Comparison of ENCODE assay signal across 8 mouse cellular contexts in the genomic region with DNA sequence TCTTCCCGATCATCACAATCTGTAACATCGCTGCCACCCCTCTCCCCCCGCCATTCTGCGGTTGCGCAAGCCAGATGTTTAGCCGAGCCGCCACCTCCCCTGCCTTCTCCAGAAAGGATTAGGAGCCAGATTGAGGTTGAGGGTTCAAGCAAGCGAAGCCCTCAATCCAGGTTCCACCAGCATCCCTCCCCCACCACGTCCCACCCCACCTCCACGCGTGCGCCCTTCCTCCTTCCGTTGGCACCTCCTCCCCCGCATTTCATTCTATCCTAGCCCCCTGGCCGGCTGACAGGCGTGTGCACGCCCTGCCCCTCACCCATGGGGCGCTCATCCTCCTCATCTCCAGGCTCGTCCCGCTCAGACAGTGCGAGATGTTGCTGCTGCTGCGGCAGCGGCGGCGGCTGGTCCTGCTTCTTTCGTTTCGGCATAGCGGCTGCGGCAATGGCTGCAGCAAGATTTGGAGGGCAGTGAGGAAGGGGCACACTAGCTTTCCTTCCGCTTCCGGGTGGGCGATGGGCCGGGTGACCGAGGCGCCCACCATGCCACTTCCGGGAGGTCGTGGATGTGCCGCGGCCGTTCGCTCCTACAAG. TPM values are rescaled to one million over a fixed set of nuclear protein-coding genes. Genes with fewer than 3 reads are reported as not detected.
DNase-seq lines count a peak whose midpoint lies in the region; ATAC-seq and TF ChIP-seq lines count a peak whose summit lies in the region.

No protein-coding gene starts in this region.

- no peaks in the 10 kb centered on the region for H3K9me3 ChIP-seq in stomach, postnatal 0 days (ENCODE audit: control insufficient read depth, low read length)

- no peak for DNase-seq in cerebellum, adult 2 months
- no peak for DNase-seq in cerebellum, adult 18-20 months
- DNase-seq in testis, postnatal 10 days (ENCODE audit: low spot score): no peak
- peak; percentile 79 to 88 for DNase-seq in frontal cortex, adult 2 months (ENCODE audit: extremely low spot score in 1 of 2, low spot score in 1 of 2)
- peak; percentile 93 to 96 for DNase-seq in layer of hippocampus, postnatal 14 days (ENCODE audit: low spot score in 2 of 2)
- DNase-seq in stomach, postnatal 0 days (ENCODE audit: low spot score): no peak

- under 1% methylated on average over 41 of the region's 41 CpGs for WGBS in cerebellum, adult 2 months
- 2% methylated on average over 41 of the region's 41 CpGs for WGBS in macrophage (ENCODE audit: missing documents)
- under 1% methylated on average over 37 of the region's 41 CpGs for WGBS in stomach, postnatal 0 days

- TF ChIP-seq CTCF in cerebellum, adult 2 months (IDR thresholded peaks at IDR 0.05; ENCODE audit: borderline replicate concordance, insufficient read depth, low read depth, low read length): no peak
- TF ChIP-seq CTCF in testis, adult 2 months (IDR thresholded peaks at IDR 0.05; ENCODE audit: control insufficient read depth, insufficient read depth, insufficient replicate concordance, low read depth, low read length): no peak
- peak; percentile 11; the same call in 1 of the 2 replicates for TF ChIP-seq CTCF in stomach, postnatal 0 days (IDR thresholded peaks at IDR 0.05; ENCODE audit: low read depth)

- H3K79me2 ChIP-seq in macrophage (ENCODE audit: inconsistent target): peaks cover 37% of the 10 kb centered on the region

- no peaks in the 10 kb centered on the region for H3K27me3 ChIP-seq in cerebellum, adult 2 months (ENCODE audit: control insufficient read depth, insufficient read depth, low read length)
- no peaks in the 10 kb centered on the region for H3K27me3 ChIP-seq in testis, adult 2 months (ENCODE audit: control insufficient read depth, insufficient read depth, low read length)
- no peaks in the 10 kb centered on the region for H3K27me3 ChIP-seq in stomach, postnatal 0 days (ENCODE audit: control insufficient read depth, insufficient read depth, low read length)

- TF ChIP-seq EP300 in stomach, postnatal 0 days (optimal IDR thresholded peaks at IDR 0.05): peak; percentile 20

- H3K27ac ChIP-seq in cerebellum, adult 2 months (ENCODE audit: insufficient read depth, low read length): peak overlapping the region; percentile 11; the same call in 1 of the 2 replicates
- H3K27ac ChIP-seq in testis, adult 2 months (ENCODE audit: control insufficient read depth, insufficient read depth, low read depth, low read length): peak overlapping the region; percentile 92
- H3K27ac ChIP-seq in macrophage: peak overlapping the region; percentile 48
- H3K27ac ChIP-seq in stomach, postnatal 0 days (replicated peaks): peak overlapping the region; percentile 96

- ATAC-seq in stomach, postnatal 0 days (ENCODE audit: low FRiP score, low TSS enrichment): peak; percentile 45

- H3K4me1 ChIP-seq in cerebellum, adult 2 months (ENCODE audit: control insufficient read depth, insufficient read depth, low read length): no peaks in the 10 kb centered on the region
- H3K4me1 ChIP-seq in testis, adult 2 months (ENCODE audit: control insufficient read depth, insufficient read depth, low read length): peaks cover 8% of the 10 kb centered on the region
- H3K4me1 ChIP-seq in stomach, postnatal 0 days (replicated peaks; ENCODE audit: control insufficient read depth, insufficient read depth): peaks cover 3% of the 10 kb centered on the region; the same call in 1 of the 2 replicates

- H3K36me3 ChIP-seq in testis, adult 2 months (ENCODE audit: control insufficient read depth, insufficient read depth, low read length): peaks cover 11% of the 10 kb centered on the region
- peaks cover 23% of the 10 kb centered on the region; the same call in 1 of the 2 replicates for H3K36me3 ChIP-seq in macrophage (ENCODE audit: inconsistent target)
- peaks cover 17% of the 10 kb centered on the region for H3K36me3 ChIP-seq in stomach, postnatal 0 days (ENCODE audit: control insufficient read depth, insufficient read depth, low read length)

- H3K9ac ChIP-seq in stomach, postnatal 0 days (ENCODE audit: low read length): peak overlapping the region; percentile 81

- peak overlapping the region; percentile 82 for H3K4me2 ChIP-seq in stomach, postnatal 0 days (replicated peaks; ENCODE audit: low read depth)

- H3K4me3 ChIP-seq in cerebellum, adult 2 months (replicated peaks; ENCODE audit: insufficient read depth, low read depth, low read length): peak overlapping the region; percentile 78
- H3K4me3 ChIP-seq in testis, adult 2 months (ENCODE audit: control insufficient read depth, low read depth, low read length): peak overlapping the region; percentile 95
- H3K4me3 ChIP-seq in macrophage (ENCODE audit: inconsistent target): peak overlapping the region; percentile 75
- H3K4me3 ChIP-seq in stomach, postnatal 0 days (ENCODE audit: low read depth, low read length): peak overlapping the region; percentile 86

- TF ChIP-seq POLR2A in cerebellum, adult 2 months (IDR thresholded peaks at IDR 0.05; ENCODE audit: borderline replicate concordance, insufficient read depth, low read length): peak; percentile 25; the same call in 1 of the 2 replicates
- peak; percentile 39; the same call in 1 of the 2 replicates for TF ChIP-seq POLR2A in testis, adult 2 months (IDR thresholded peaks at IDR 0.05; ENCODE audit: control insufficient read depth, low read depth, low read length)

RNA-seq across cellular contexts. Expression of gene Gnl1, which starts 0.7 kb away (rescaled TPM):
- polyA plus RNA-seq in cerebellum, adult 2 months (2012; rRNA removed): 92.5 and 103 TPM in 2 replicates
- polyA plus RNA-seq in testis, adult 2 months (2012; rRNA removed): 109 and 114 TPM in 2 replicates
- 132 and 136 TPM in 2 replicates for polyA plus RNA-seq in frontal cortex, adult 2 months (2012; rRNA removed)
- 100 to 1,000 TPM; 133 to 136 TPM for total RNA-seq in layer of hippocampus, postnatal 14 days (2021)
- total RNA-seq in macrophage (2018; cell fraction: chromatin; rRNA removed): 100 to 1,000 TPM in 8 of 26 experiments, 10 to 100 TPM in 18; 38.0 to 250 (median 87.1) TPM
- 10 to 100 TPM; 26.8 to 52.2 (median 36.6) TPM for total RNA-seq in macrophage (2018; cell fraction: cytosol; rRNA removed)
- 100 to 1,000 TPM in 2 of 26 experiments, 10 to 100 TPM in 24; 38.5 to 163 (median 62.8) TPM for total RNA-seq in macrophage (2018; cell fraction: nucleus; rRNA removed)
- 24.9 to 38.6 TPM (median 28.9 TPM) in 3 replicates for polyA plus RNA-seq in macrophage (2018)
- 24.6 and 25.1 TPM in 2 replicates for polyA plus RNA-seq in stomach, postnatal 0 days (2015; fragmentation: Nextera tagmentation; extraction: Ambion mirVana)

RNA-seq across cellular contexts. Expression of gene Prr3, which starts 1.1 kb away (rescaled TPM):
- polyA plus RNA-seq in cerebellum, adult 2 months (2012; rRNA removed): 38.8 and 42.6 TPM in 2 replicates
- polyA plus RNA-seq in testis, adult 2 months (2012; rRNA removed): 35.7 and 38.2 TPM in 2 replicates
- 53.1 and 53.2 TPM in 2 replicates for polyA plus RNA-seq in frontal cortex, adult 2 months (2012; rRNA removed)
- 10 to 100 TPM; 59.7 to 63.8 TPM for total RNA-seq in layer of hippocampus, postnatal 14 days (2021)
- 10 to 100 TPM; 12.0 to 70.1 (median 40.2) TPM for total RNA-seq in macrophage (2018; cell fraction: chromatin; rRNA removed)
- 10 to 100 TPM in 3 of 26 experiments, 1 to 10 TPM in 23; 3.4 to 10.7 (median 7.6) TPM for total RNA-seq in macrophage (2018; cell fraction: cytosol; rRNA removed)
- total RNA-seq in macrophage (2018; cell fraction: nucleus; rRNA removed): 10 to 100 TPM; 12.6 to 46.9 (median 26.0) TPM
- 8.8 to 13.9 TPM (median 9.5 TPM) in 3 replicates for polyA plus RNA-seq in macrophage (2018)
- 10.8 and 10.9 TPM in 2 replicates for polyA plus RNA-seq in stomach, postnatal 0 days (2015; fragmentation: Nextera tagmentation; extraction: Ambion mirVana)

RNA-seq across cellular contexts. Expression of gene Abcf1, which starts 9.3 kb away (rescaled TPM):
- 85.8 and 99.1 TPM in 2 replicates for polyA plus RNA-seq in cerebellum, adult 2 months (2012; rRNA removed)
- 122 and 129 TPM in 2 replicates for polyA plus RNA-seq in testis, adult 2 months (2012; rRNA removed)
- polyA plus RNA-seq in frontal cortex, adult 2 months (2012; rRNA removed): 96.8 and 101 TPM in 2 replicates
- total RNA-seq in layer of hippocampus, postnatal 14 days (2021): 10 to 100 TPM; 76.7 to 84.5 TPM
- total RNA-seq in macrophage (2018; cell fraction: chromatin; rRNA removed): 100 to 1,000 TPM in 24 of 26 experiments, 10 to 100 TPM in 2; 86.1 to 243 (median 131) TPM
- 10 to 100 TPM; 55.9 to 86.5 (median 73.8) TPM for total RNA-seq in macrophage (2018; cell fraction: cytosol; rRNA removed)
- 100 to 1,000 TPM in 1 of 26 experiments, 10 to 100 TPM in 25; 53.3 to 105 (median 71.8) TPM for total RNA-seq in macrophage (2018; cell fraction: nucleus; rRNA removed)
- polyA plus RNA-seq in macrophage (2018): 65.4 to 217 TPM (median 77.6 TPM) in 3 replicates
- polyA plus RNA-seq in stomach, postnatal 0 days (2015; fragmentation: Nextera tagmentation; extraction: Ambion mirVana): 54.8 and 71.5 TPM in 2 replicates

RNA-seq across cellular contexts. Expression of gene H2-T24, which starts 41.5 kb away (rescaled TPM):
- polyA plus RNA-seq in cerebellum, adult 2 months (2012; rRNA removed): 0.95 and 1.1 TPM in 2 replicates
- polyA plus RNA-seq in testis, adult 2 months (2012; rRNA removed): 0.07 and 0.17 TPM in 2 replicates
- 2.0 TPM in 2 replicates for polyA plus RNA-seq in frontal cortex, adult 2 months (2012; rRNA removed)
- total RNA-seq in layer of hippocampus, postnatal 14 days (2021): 1 to 10 TPM; 1.0 to 1.1 TPM
- total RNA-seq in macrophage (2018; cell fraction: chromatin; rRNA removed): 100 to 1,000 TPM in 11 of 26 experiments, 10 to 100 TPM in 14, 1 to 10 TPM in 1; 9.6 to 286 (median 85.2) TPM
- total RNA-seq in macrophage (2018; cell fraction: cytosol; rRNA removed): 100 to 1,000 TPM in 13 of 26 experiments, 10 to 100 TPM in 13; 35.3 to 269 (median 99.3) TPM
- 100 to 1,000 TPM in 15 of 26 experiments, 10 to 100 TPM in 11; 38.6 to 490 (median 169) TPM for total RNA-seq in macrophage (2018; cell fraction: nucleus; rRNA removed)
- 34.5 to 71.7 TPM (median 59.9 TPM) in 3 replicates for polyA plus RNA-seq in macrophage (2018)
- 1.0 and 1.1 TPM in 2 replicates for polyA plus RNA-seq in stomach, postnatal 0 days (2015; fragmentation: Nextera tagmentation; extraction: Ambion mirVana)

RNA-seq across cellular contexts. Expression of gene H2-T23, which starts 53.7 kb away (rescaled TPM):
- 13.0 and 17.3 TPM in 2 replicates for polyA plus RNA-seq in cerebellum, adult 2 months (2012; rRNA removed)
- polyA plus RNA-seq in testis, adult 2 months (2012; rRNA removed): 2.8 and 4.7 TPM in 2 replicates
- 19.8 and 22.8 TPM in 2 replicates for polyA plus RNA-seq in frontal cortex, adult 2 months (2012; rRNA removed)
- 1 to 10 TPM; 3.0 to 3.6 TPM for total RNA-seq in layer of hippocampus, postnatal 14 days (2021)
- 100 to 1,000 TPM in 18 of 26 experiments, 10 to 100 TPM in 8; 50.2 to 670 (median 341) TPM for total RNA-seq in macrophage (2018; cell fraction: chromatin; rRNA removed)
- total RNA-seq in macrophage (2018; cell fraction: cytosol; rRNA removed): 1,000 to 10,000 TPM in 9 of 26 experiments, 100 to 1,000 TPM in 17; 312 to 1,199 (median 634) TPM
- 1,000 to 10,000 TPM in 10 of 26 experiments, 100 to 1,000 TPM in 16; 253 to 1,712 (median 806) TPM for total RNA-seq in macrophage (2018; cell fraction: nucleus; rRNA removed)
- 196 to 602 TPM (median 274 TPM) in 3 replicates for polyA plus RNA-seq in macrophage (2018)
- polyA plus RNA-seq in stomach, postnatal 0 days (2015; fragmentation: Nextera tagmentation; extraction: Ambion mirVana): 35.9 and 40.2 TPM in 2 replicates

Comparison
In these comparisons a context has a peak if more than half of its experiments do, and no peak if none do; other contexts are left out.
1. DNase-seq: peak in frontal cortex, adult 2 months (2 of 2) and layer of hippocampus, postnatal 14 days (2 of 2); none in cerebellum, adult 2 months (0 of 2), cerebellum, adult 18-20 months (0 of 2), testis, postnatal 10 days (single experiment) and stomach, postnatal 0 days (single experiment).
2. H3K27ac ChIP-seq: peak in every context shown above with its lines; median percentile 96 in stomach, postnatal 0 days; 92 in testis, adult 2 months; 48 in macrophage; 11 in cerebellum, adult 2 months.
3. Peak in every context shown above with its lines, with median percentiles within 50 percentile points of each other: H3K4me3 ChIP-seq.